Mouse (Mus musculus) Patski (cell line): ENCODE data around the gene Arhgap42. TPM values are rescaled to one million over a fixed set of nuclear protein-coding genes. Genes with fewer than 3 reads are reported as not detected.
A peak's percentile ranks its signal among the peaks of the same experiment; 100 is the strongest.

Source experiments
- ATAC-seq: fragments of 100-300 bp; one replicate; pipeline ENCODE4 v1.8.0; 2021
- CTCF ChIA-PET: fragments of 350-600 bp; sonication (Branson Sonifier 250); formaldehyde crosslinking; loops from one replicate; lab custom pipeline; 2022; ENCODE audit warnings: inconsistent platforms; lab: Charles Lee
- POLR2A ChIA-PET: fragments of 350-600 bp; sonication (Branson Sonifier 250); formaldehyde crosslinking; loops from one replicate; lab custom pipeline; 2022; ENCODE audit warnings: antibody characterized with exemption, inconsistent platforms; lab: Charles Lee
- DNase-seq: peaks from one replicate; pipeline ENCODE4 v3.0.0-alpha.2; 2011; ENCODE audit warnings: low read depth, low spot score
- H3K27me3 ChIP-seq: fragments of 371-371 bp; one replicate; pipeline ENCODE4 v1.5.1; 2021
- CTCF ChIP-seq: fragments of 100-300 bp; IDR thresholded peaks from one replicate; pipeline ENCODE4 v1.5.1; 2021
- in situ Hi-C: fragments of 300-500 bp; cut with MboI; formaldehyde crosslinking; loops from 3 replicates; pipeline ENCODE4 v1.11.1; 2018; ENCODE audit warnings: low pct_unique_long_range_greater_than_20kb, mixed read lengths
- polyA plus RNA-seq: library from polyadenylated mRNA; unstranded; gene quantifications from one replicate; pipeline ENCODE4 v1.2.3, GENCODE M21; 2021

Arhgap42 gene
- polyA plus RNA-seq, 1 experiment from 2014 or later, result 39.3 TPM

- peaks cover 56% of the 10 kb centered on the region for H3K27me3 ChIP-seq
- in situ Hi-C loops, result no loop called here
- ATAC-seq (no peak), DNase-seq (no peak)
- ChIA-PET CTCF (interaction anchor here (1.5 kb wide), 1 partner anchor 13 kb away, joined by 3 read pairs; no protein-coding TSS in a partner anchor), POLR2A (no interaction called here)
- TF ChIP-seq CTCF, result no peak
Measured at GRCm38 (mm10) chr9:8971491-8971890, 267.4 kb downstream of the Arhgap42 start, which contains the start of gene Gm16485. Gm16485 (plus strand) TSS chr9:8971791.

- POLR2A ChIA-PET, result no interaction called here
Measured at GRCm38 (mm10) chr9:8970240-8970639, 268.7 kb downstream of the Arhgap42 start.

GRCm38 (mm10) chr9:8964512-8965133 lies 274.3 kb downstream of the Arhgap42 start:
- peaks cover 37% of the 10 kb centered on the region for H3K27me3 ChIP-seq
- in situ Hi-C loops, result loop anchor here (5.0 kb wide), 2 partner anchors 262 to 737 kb away; no protein-coding TSS in a partner anchor
- CTCF ChIA-PET, result interaction anchor here (1.0 kb wide), 1 partner anchor 11 kb away, joined by 3 read pairs; no protein-coding TSS in a partner anchor
- POLR2A ChIA-PET, result no interaction called here
- DNase-seq (no peak), ATAC-seq (no peak)
- peak; percentile 77 for TF ChIP-seq CTCF

More at GRCm38 (mm10) chr9:8970240-8970639, 268.7 kb downstream of the Arhgap42 start:
- H3K27me3 ChIP-seq, result peaks cover 56% of the 10 kb centered on the region
- in situ Hi-C loops, result no loop called here
- CTCF ChIA-PET, result interaction anchor here (1.5 kb wide), 1 partner anchor 15 kb away, joined by 3 read pairs; no protein-coding TSS in a partner anchor
- ATAC-seq, result no peak
- DNase-seq, result no peak
- TF ChIP-seq CTCF, result no peak

GRCm38 (mm10) chr9:8953306-8953705 lies 285.6 kb downstream of the Arhgap42 start:
- in situ Hi-C loops, result no loop called here
- no peak for TF ChIP-seq CTCF
- ChIA-PET POLR2A (no interaction called here), CTCF (interaction anchor here (1.0 kb wide), 1 partner anchor 11 kb away, joined by 3 read pairs; no protein-coding TSS in a partner anchor)
- DNase-seq, result no peak
- peaks cover 23% of the 10 kb centered on the region for H3K27me3 ChIP-seq
- no peak for ATAC-seq
